Mouse (Mus musculus): ENCODE results near the gene Agpat1. TPM values are rescaled to one million over a fixed set of nuclear protein-coding genes. Genes with fewer than 3 reads are reported as not detected.
A peak's percentile ranks its signal among the peaks of the same experiment; 100 is the strongest.

Agpat1 gene
- polyA plus RNA-seq, 1 experiment from 2014 or later, result 97.8 TPM

DNA sequence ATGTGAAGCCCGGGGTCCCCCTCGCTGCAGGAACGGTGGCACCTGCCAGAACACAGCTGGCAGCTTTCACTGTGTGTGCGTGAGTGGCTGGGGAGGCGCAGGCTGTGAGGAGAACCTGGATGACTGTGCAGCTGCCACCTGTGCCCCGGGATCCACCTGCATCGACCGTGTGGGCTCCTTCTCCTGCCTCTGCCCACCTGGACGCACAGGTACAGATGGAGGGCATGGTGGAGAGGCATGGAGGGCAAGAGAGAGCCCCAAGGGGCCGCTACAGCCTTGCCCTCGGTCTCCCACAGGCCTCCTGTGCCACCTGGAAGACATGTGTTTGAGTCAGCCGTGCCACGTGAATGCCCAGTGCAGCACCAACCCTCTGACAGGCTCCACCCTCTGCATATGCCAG is 35.6 kb upstream of the Agpat1 start:
- H3K27ac ChIP-seq, result no peak overlapping the region
- no peak overlapping the region for H3K9ac ChIP-seq
- no peaks in the 10 kb centered on the region for H3K36me3 ChIP-seq
- H3K4me3 ChIP-seq, result no peak overlapping the region
- H3K9me3 ChIP-seq, result no peaks in the 10 kb centered on the region
- 82% methylated on average over 13 of the region's 13 CpGs for WGBS
- peaks cover 7% of the 10 kb centered on the region; the same call in 1 of the 2 replicates for H3K4me1 ChIP-seq (replicated peaks)
- ATAC-seq (ENCODE audit: low FRiP score), result no peak
- peaks cover 13% of the 10 kb centered on the region for H3K27me3 ChIP-seq
- H3K4me2 ChIP-seq, result no peak overlapping the region

GRCm38 (mm10) chr17:34569919-34570318 is 34.1 kb upstream of the Agpat1 start:
- Histone ChIP-seq H3K4me3 (no peak overlapping the region), H3K27ac (no peak overlapping the region), H3K36me3 (no peaks in the 10 kb centered on the region), H3K9ac (no peak overlapping the region), H3K27me3 (peaks cover 13% of the 10 kb centered on the region), H3K4me2 (no peak overlapping the region), H3K9me3 (no peaks in the 10 kb centered on the region), H3K4me1 (replicated peaks) (no peaks in the 10 kb centered on the region; the same call in 1 of the 2 replicates)
- 66% methylated on average over 4 of the region's 4 CpGs for WGBS
- no peak for ATAC-seq (ENCODE audit: low FRiP score)

DNA sequence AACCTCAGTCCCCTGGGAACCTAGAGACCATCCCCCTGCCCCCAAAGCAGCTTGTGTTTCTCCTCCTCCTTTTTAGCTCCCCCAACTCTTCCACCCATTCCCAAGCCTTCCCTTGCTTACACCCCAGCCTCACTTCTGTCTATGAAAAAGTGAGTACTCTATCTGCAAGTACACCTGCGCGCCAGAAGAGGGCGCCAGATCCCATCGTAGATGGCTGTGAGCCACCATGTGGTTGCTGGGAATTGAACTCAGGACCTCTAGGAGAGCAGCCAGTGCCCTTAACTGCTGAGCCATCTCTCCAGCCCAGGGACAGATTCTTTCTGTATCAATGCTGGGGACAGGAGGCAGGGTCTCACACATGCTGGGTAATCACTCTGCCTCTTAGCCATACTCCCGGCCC is 32.2 kb upstream of the Agpat1 start:
- Histone ChIP-seq H3K27me3 (peaks cover 5% of the 10 kb centered on the region; the same call in 1 of the 2 replicates), H3K4me2 (no peak overlapping the region), H3K4me1 (replicated peaks) (no peaks in the 10 kb centered on the region; the same call in 1 of the 2 replicates), H3K9me3 (no peaks in the 10 kb centered on the region), H3K36me3 (no peaks in the 10 kb centered on the region), H3K4me3 (no peak overlapping the region), H3K27ac (no peak overlapping the region), H3K9ac (no peak overlapping the region)
- WGBS, result 14% methylated on average over 5 of the region's 5 CpGs
- no peak for ATAC-seq (ENCODE audit: low FRiP score)

- 12% methylated on average over 15 of the region's 15 CpGs for WGBS
- Histone ChIP-seq H3K27me3 (peaks cover 4% of the 10 kb centered on the region; the same call in 1 of the 2 replicates), H3K36me3 (no peaks in the 10 kb centered on the region), H3K4me3 (no peak overlapping the region), H3K9ac (no peak overlapping the region), H3K4me2 (no peak overlapping the region), H3K9me3 (no peaks in the 10 kb centered on the region), H3K27ac (no peak overlapping the region), H3K4me1 (replicated peaks) (no peaks in the 10 kb centered on the region; the same call in 1 of the 2 replicates)
- no peak for ATAC-seq (ENCODE audit: low FRiP score)
Observed at GRCm38 (mm10) chr17:34572361-34572760, 31.7 kb upstream of the Agpat1 start.

- Histone ChIP-seq H3K4me3 (no peak overlapping the region), H3K27ac (no peak overlapping the region), H3K4me2 (no peak overlapping the region), H3K27me3 (no peaks in the 10 kb centered on the region), H3K9me3 (no peaks in the 10 kb centered on the region), H3K36me3 (no peaks in the 10 kb centered on the region), H3K4me1 (replicated peaks) (no peaks in the 10 kb centered on the region), H3K9ac (no peak overlapping the region)
- ATAC-seq (ENCODE audit: low FRiP score), result no peak
- WGBS, result 78% methylated on average over 5 of the region's 5 CpGs
Observed at GRCm38 (mm10) chr17:34576577-34576976, 27.5 kb upstream of the Agpat1 start.

DNA sequence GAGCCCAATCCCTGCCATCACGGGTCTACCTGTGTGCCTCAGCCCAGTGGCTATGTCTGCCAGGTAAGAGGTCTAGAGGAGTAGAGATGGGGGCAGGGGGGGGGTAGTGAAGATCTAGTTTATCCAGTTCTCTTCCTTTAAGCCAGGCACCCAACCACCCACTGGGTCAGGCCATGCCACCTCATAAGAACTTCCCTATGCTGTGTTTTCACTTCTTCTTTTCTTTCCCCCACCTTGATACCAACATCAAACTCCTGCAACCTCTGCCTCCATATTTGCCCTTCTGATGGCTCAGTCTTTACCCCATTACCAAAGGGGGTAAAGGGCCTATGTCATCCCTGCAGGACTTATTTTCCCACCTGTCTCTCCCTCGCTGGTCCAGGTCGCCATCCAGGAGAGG is 26.0 kb upstream of the Agpat1 start:
- 92% methylated on average over 3 of the region's 3 CpGs for WGBS
- Histone ChIP-seq H3K36me3 (no peaks in the 10 kb centered on the region), H3K4me1 (replicated peaks) (no peaks in the 10 kb centered on the region), H3K9me3 (no peaks in the 10 kb centered on the region), H3K4me2 (no peak overlapping the region), H3K4me3 (no peak overlapping the region), H3K9ac (no peak overlapping the region), H3K27ac (no peak overlapping the region), H3K27me3 (no peaks in the 10 kb centered on the region)
- no peak for ATAC-seq (ENCODE audit: low FRiP score)

DNA sequence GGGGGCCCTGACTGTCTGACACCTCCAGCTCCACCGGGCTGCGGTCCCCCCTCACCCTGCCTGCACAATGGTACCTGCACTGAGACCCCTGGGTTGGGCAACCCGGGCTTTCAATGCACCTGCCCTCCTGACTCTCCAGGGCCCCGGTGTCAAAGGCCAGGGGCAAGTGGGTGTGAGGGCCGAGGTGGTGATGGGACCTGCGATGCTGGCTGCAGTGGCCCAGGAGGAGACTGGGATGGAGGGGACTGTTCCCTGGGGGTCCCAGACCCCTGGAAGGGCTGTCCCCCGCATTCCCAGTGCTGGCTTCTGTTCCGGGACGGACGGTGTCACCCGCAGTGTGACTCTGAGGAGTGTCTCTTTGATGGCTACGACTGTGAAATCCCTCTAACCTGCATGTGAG is 21.5 kb upstream of the Agpat1 start:
- WGBS, result 85% methylated on average over 12 of the region's 12 CpGs
- peaks cover 12% of the 10 kb centered on the region for H3K4me1 ChIP-seq (replicated peaks)
- H3K27ac ChIP-seq, result no peak overlapping the region
- no peaks in the 10 kb centered on the region for H3K27me3 ChIP-seq
- H3K9ac ChIP-seq, result no peak overlapping the region
- no peak overlapping the region for H3K4me2 ChIP-seq
- H3K9me3 ChIP-seq, result no peaks in the 10 kb centered on the region
- no peaks in the 10 kb centered on the region for H3K36me3 ChIP-seq
- no peak overlapping the region for H3K4me3 ChIP-seq
- no peak for ATAC-seq (ENCODE audit: low FRiP score)

- Histone ChIP-seq H3K4me2 (no peak overlapping the region), H3K4me3 (no peak overlapping the region), H3K9me3 (no peaks in the 10 kb centered on the region), H3K4me1 (replicated peaks) (peaks cover 19% of the 10 kb centered on the region), H3K9ac (no peak overlapping the region), H3K36me3 (no peaks in the 10 kb centered on the region), H3K27me3 (no peaks in the 10 kb centered on the region), H3K27ac (0 out of 2 replicates have a peak overlapping the region, but pooled peaks have one; percentile 23)
- ATAC-seq (ENCODE audit: low FRiP score), result no peak
- WGBS, result 60% methylated on average over 7 of the region's 7 CpGs
Observed at GRCm38 (mm10) chr17:34583397-34583796, 20.7 kb upstream of the Agpat1 start.

GRCm38 (mm10) chr17:34583819-34584218 is 20.2 kb upstream of the Agpat1 start:
- Histone ChIP-seq H3K4me1 (replicated peaks) (peaks cover 23% of the 10 kb centered on the region), H3K36me3 (no peaks in the 10 kb centered on the region), H3K9me3 (no peaks in the 10 kb centered on the region), H3K27ac (no peak overlapping the region), H3K4me3 (no peak overlapping the region), H3K9ac (no peak overlapping the region), H3K27me3 (no peaks in the 10 kb centered on the region), H3K4me2 (no peak overlapping the region)
- no peak for ATAC-seq (ENCODE audit: low FRiP score)
- 86% methylated on average over 8 of the region's 8 CpGs for WGBS

- H3K36me3 ChIP-seq, result no peaks in the 10 kb centered on the region
- no peaks in the 10 kb centered on the region for H3K9me3 ChIP-seq
- no peak for ATAC-seq (ENCODE audit: low FRiP score)
- H3K4me3 ChIP-seq, result no peak overlapping the region
- H3K4me2 ChIP-seq, result no peak overlapping the region
- no peak overlapping the region for H3K9ac ChIP-seq
- peak overlapping the region; percentile 100 for H3K27ac ChIP-seq
- H3K4me1 ChIP-seq (replicated peaks), result peaks cover 35% of the 10 kb centered on the region
- 88% methylated on average over 8 of the region's 8 CpGs for WGBS
- H3K27me3 ChIP-seq, result no peaks in the 10 kb centered on the region
Observed at GRCm38 (mm10) chr17:34585121-34585520, 18.9 kb upstream of the Agpat1 start.

- 14% methylated on average over 32 of the region's 32 CpGs for WGBS
- Histone ChIP-seq H3K27me3 (no peaks in the 10 kb centered on the region), H3K27ac (peak overlapping the region; percentile 100), H3K36me3 (no peaks in the 10 kb centered on the region), H3K9ac (peak overlapping the region; percentile 92), H3K4me2 (peak overlapping the region; percentile 82), H3K9me3 (no peaks in the 10 kb centered on the region), H3K4me3 (peak overlapping the region; percentile 69), H3K4me1 (replicated peaks) (peaks cover 45% of the 10 kb centered on the region)
- peak; percentile 2; the same call in 1 of the 2 replicates for ATAC-seq (ENCODE audit: low FRiP score)
Observed at GRCm38 (mm10) chr17:34585877-34586771, 17.9 kb upstream of the Agpat1 start.

DNA sequence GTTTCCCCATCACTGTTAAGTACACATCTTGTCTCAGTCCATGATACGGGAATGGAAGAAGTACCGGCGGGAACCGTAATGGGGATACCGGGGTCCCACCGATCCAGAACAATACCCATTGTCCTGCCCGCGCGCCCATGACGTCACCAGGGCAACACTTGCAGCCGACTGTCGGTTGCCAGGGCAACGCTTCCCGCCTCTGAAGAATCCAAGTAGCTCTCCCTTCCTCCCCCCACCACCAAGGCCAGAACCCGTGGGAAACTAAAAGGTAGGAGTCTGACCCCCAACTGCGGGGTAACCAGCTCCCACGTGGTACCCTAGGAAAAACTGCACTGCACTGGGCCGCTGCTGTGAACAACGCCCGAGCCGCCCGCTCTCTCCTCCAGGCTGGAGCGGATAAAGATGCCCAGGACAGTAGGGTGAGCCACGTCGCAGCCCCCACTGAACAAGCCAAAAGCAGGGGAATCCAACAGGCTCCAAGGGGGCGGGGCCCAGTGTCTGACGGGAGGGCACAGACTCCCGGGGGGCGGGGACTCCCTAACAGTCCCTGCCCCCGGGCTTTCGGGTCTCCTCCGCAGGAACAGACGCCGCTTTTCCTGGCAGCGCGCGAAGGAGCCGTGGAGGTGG is 17.2 kb upstream of the Agpat1 start:
- H3K4me2 ChIP-seq, result peak overlapping the region; percentile 82
- no peaks in the 10 kb centered on the region for H3K9me3 ChIP-seq
- peak overlapping the region; percentile 100 for H3K27ac ChIP-seq
- peak; percentile 73 for ATAC-seq (ENCODE audit: low FRiP score)
- peaks cover 51% of the 10 kb centered on the region for H3K4me1 ChIP-seq (replicated peaks)
- no peaks in the 10 kb centered on the region for H3K27me3 ChIP-seq
- H3K4me3 ChIP-seq, result peak overlapping the region; percentile 69
- 2% methylated on average over 37 of the region's 38 CpGs for WGBS
- H3K9ac ChIP-seq, result peak overlapping the region; percentile 92
- H3K36me3 ChIP-seq, result no peaks in the 10 kb centered on the region

Data from hindbrain, embryonic 13.5 days (tissue).